Mouse (Mus musculus): ENCODE measurements around the gene Hat1. TPM values are rescaled to one million over a fixed set of nuclear protein-coding genes. Genes with fewer than 3 reads are reported as not detected.

The Hat1 gene
- polyA plus RNA-seq (2014; fragmentation: Illumina TruSeq; extraction: RNeasy Lipid Tissue Mini Kit (QIAGEN cat#74804); ENCODE audit: low read depth, low replicate concordance): 158 TPM

GRCm38 (mm10) chr2:71388951-71389763 is at the start of gene Hat1:
TSS of gene Hat1 (plus strand) at chr2:71388958.

GRCm38 (mm10) chr2:71367125-71367880 is 21.5 kb upstream of the Hat1 start, which contains the start of gene Slc25a12:
TSS of gene Slc25a12 (minus strand) at chr2:71367749.

GRCm38 (mm10) chr2:71453161-71453916 is 64.6 kb downstream of the Hat1 start, which contains the start of gene Metap1d:
TSS of gene Metap1d (plus strand) at chr2:71453276.

Other genes starting within 250 kb of the Hat1 start
- 231 TPM for gene Dync1i2, start 177.3 kb upstream of the Hat1 start, polyA plus RNA-seq (2014; fragmentation: Illumina TruSeq; extraction: RNeasy Lipid Tissue Mini Kit (QIAGEN cat#74804); ENCODE audit: low read depth, low replicate concordance)
- gene Slc25a12, start 21.2 kb upstream of the Hat1 start, polyA plus RNA-seq (2014; fragmentation: Illumina TruSeq; extraction: RNeasy Lipid Tissue Mini Kit (QIAGEN cat#74804); ENCODE audit: low read depth, low replicate concordance): 0.85 TPM
- 9.4 TPM for gene Metap1d, start 64.3 kb downstream of the Hat1 start, polyA plus RNA-seq (2014; fragmentation: Illumina TruSeq; extraction: RNeasy Lipid Tissue Mini Kit (QIAGEN cat#74804); ENCODE audit: low read depth, low replicate concordance)
- 0.48 TPM for gene Dlx1, start 139.2 kb downstream of the Hat1 start, polyA plus RNA-seq (2014; fragmentation: Illumina TruSeq; extraction: RNeasy Lipid Tissue Mini Kit (QIAGEN cat#74804); ENCODE audit: low read depth, low replicate concordance)
- not detected for gene Dlx2, start 157.8 kb downstream of the Hat1 start, polyA plus RNA-seq (2014; fragmentation: Illumina TruSeq; extraction: RNeasy Lipid Tissue Mini Kit (QIAGEN cat#74804); ENCODE audit: low read depth, low replicate concordance)